8 mouse cellular contexts compared by ENCODE assay signal in the genomic region with DNA sequence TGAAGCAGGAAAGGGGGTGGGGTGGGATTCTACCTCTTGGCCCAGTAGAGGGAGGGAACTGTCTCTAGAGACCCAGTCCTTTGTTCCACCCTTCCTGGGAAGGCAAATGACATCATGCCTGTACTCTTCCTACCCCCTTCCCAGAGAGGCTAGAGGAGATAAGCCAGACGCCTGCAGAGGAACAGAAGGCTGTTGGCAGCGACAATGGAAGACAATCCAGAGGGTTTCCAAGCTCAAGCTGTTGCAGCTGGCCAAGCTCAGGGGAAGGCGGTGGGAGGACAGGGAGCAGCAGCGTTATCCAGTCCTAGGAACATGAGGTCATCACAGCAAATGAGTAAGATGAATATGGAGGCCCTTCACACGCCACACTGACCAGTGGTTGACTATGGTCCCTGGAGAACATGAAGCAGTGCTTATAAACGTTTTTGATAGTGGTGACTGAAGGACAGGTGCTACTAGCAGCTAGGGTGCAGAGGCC.
DNase-seq lines count a peak whose midpoint lies in the region; ATAC-seq and TF ChIP-seq lines count a peak whose summit lies in the region.

No protein-coding gene starts in this region.

- ATAC-seq in G1E (ENCODE audit: extremely low read depth, insufficient number of reproducible peaks, low FRiP score, poor library complexity, severe bottlenecking), result no peak
- ATAC-seq in cerebellum, adult (ENCODE audit: insufficient number of reproducible peaks, low FRiP score, low TSS enrichment), result peak; percentile 81
- ATAC-seq in forebrain, embryonic 16.5 days, result peak; percentile 65
- ATAC-seq in lung, embryonic 15.5 days (ENCODE audit: borderline replicate concordance, extremely low read depth, low FRiP score, low TSS enrichment), result peak; percentile 95
- no peak for ATAC-seq in activated CD4-positive, CD25-positive, alpha-beta regulatory T cell, adult 4 months

- no peak for TF ChIP-seq CTCF in G1E (IDR thresholded peaks at IDR 0.05; ENCODE audit: low read depth, low read length)

- 30% methylated on average over 6 of the region's 6 CpGs for WGBS in forebrain, embryonic 16.5 days
- WGBS in lung, embryonic 15.5 days, result 20% methylated on average over 6 of the region's 6 CpGs

- H3K9me3 ChIP-seq in G1E (replicated peaks), result no peaks in the 10 kb centered on the region
- H3K9me3 ChIP-seq in forebrain, embryonic 16.5 days (ENCODE audit: control insufficient read depth, low read length), result no peaks in the 10 kb centered on the region
- no peaks in the 10 kb centered on the region for H3K9me3 ChIP-seq in lung, embryonic 15.5 days

- DNase-seq in G1E (ENCODE audit: low spot score), result no peak
- peak; percentile 93 for DNase-seq in heart, postnatal 25 days (ENCODE audit: low spot score)
- DNase-seq in layer of hippocampus, adult 18-20 months (ENCODE audit: low spot score in 2 of 2), result peak; percentile 59 to 61
- DNase-seq in retina, postnatal 7 days (ENCODE audit: low read depth, low spot score), result peak; percentile 38

- peak overlapping the region; percentile 10; the same call in 1 of the 2 replicates for H3K27ac ChIP-seq in forebrain, embryonic 16.5 days (ENCODE audit: low read length)
- peak overlapping the region; percentile 53 for H3K27ac ChIP-seq in lung, embryonic 15.5 days

- H3K36me3 ChIP-seq in G1E (replicated peaks), result peaks cover 28% of the 10 kb centered on the region
- H3K36me3 ChIP-seq in forebrain, embryonic 16.5 days (ENCODE audit: control insufficient read depth, insufficient read depth), result no peaks in the 10 kb centered on the region
- H3K36me3 ChIP-seq in lung, embryonic 15.5 days, result peaks cover 19% of the 10 kb centered on the region

- H3K4me3 ChIP-seq in G1E (ENCODE audit: low read depth, low read length), result peak overlapping the region; percentile 32; the same call in 1 of the 2 replicates
- H3K4me3 ChIP-seq in forebrain, embryonic 16.5 days (replicated peaks; ENCODE audit: low read length), result no peak overlapping the region
- H3K4me3 ChIP-seq in lung, embryonic 15.5 days, result no peak overlapping the region

- H3K4me1 ChIP-seq in G1E (ENCODE audit: insufficient read depth, low read depth, low read length), result peaks cover 91% of the 10 kb centered on the region
- peaks cover 15% of the 10 kb centered on the region for H3K4me1 ChIP-seq in forebrain, embryonic 16.5 days (replicated peaks; ENCODE audit: control insufficient read depth, insufficient read depth, low read length)
- H3K4me1 ChIP-seq in lung, embryonic 15.5 days, result peaks cover 13% of the 10 kb centered on the region; the same call in 1 of the 2 replicates

- H3K9ac ChIP-seq in forebrain, embryonic 16.5 days (replicated peaks; ENCODE audit: low read depth, low read length), result no peak overlapping the region
- no peak overlapping the region for H3K9ac ChIP-seq in lung, embryonic 15.5 days

- H3K4me2 ChIP-seq in forebrain, embryonic 16.5 days (ENCODE audit: low read length), result no peak overlapping the region
- no peak overlapping the region for H3K4me2 ChIP-seq in lung, embryonic 15.5 days

- intact Hi-C loops in heart, postnatal 25 days (cut with DNase I), result loop anchor here (5.0 to 10.0 kb wide), 4 partner anchors 36 to 206 kb away; a partner anchor contains a TSS

- no peaks in the 10 kb centered on the region for H3K27me3 ChIP-seq in G1E (ENCODE audit: insufficient read depth, low read length)
- no peaks in the 10 kb centered on the region for H3K27me3 ChIP-seq in forebrain, embryonic 16.5 days (replicated peaks; ENCODE audit: control insufficient read depth, insufficient read depth, low read length)
- H3K27me3 ChIP-seq in lung, embryonic 15.5 days, result no peaks in the 10 kb centered on the region

Comparison
In these comparisons a context has a peak if more than half of its experiments do, and no peak if none do; other contexts are left out.
1. ATAC-seq: peak in cerebellum, adult (single experiment), forebrain, embryonic 16.5 days (single experiment) and lung, embryonic 15.5 days (single experiment); none in G1E (single experiment) and activated CD4-positive, CD25-positive, alpha-beta regulatory T cell, adult 4 months (single experiment).